8 mouse cellular contexts compared by ENCODE assay signal in the genomic region with DNA sequence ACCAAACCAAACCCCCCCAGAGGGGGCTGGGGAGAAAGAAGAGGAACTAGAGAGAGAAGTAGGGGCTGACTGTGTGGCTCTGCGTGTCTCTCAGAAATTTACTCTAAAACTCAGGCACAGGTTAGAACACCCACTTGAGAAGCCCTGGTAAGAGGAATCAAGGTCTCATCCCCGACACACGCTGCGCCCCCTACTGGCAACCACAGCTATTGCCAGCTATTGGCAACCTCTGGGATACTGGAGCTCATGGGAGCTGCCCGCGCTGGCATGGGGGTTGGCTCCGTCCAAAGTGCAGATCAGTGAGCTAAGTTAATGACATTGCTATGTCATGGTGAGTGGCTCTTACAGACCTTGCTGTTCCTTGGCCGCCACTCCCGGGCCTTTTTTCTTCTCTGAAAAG. TPM values are rescaled to one million over a fixed set of nuclear protein-coding genes. Genes with fewer than 3 reads are reported as not detected.
DNase-seq lines count a peak whose midpoint lies in the region; ATAC-seq and TF ChIP-seq lines count a peak whose summit lies in the region.
"Had no signal": no experiment of that assay in that cellular context is flagged by ENCODE, and none has a peak within 500 bp of the region (broad histone marks: within the 10 kb centered on the region; RNA-seq: fewer than 3 reads in every experiment).

No protein-coding gene starts in this region.

- no peaks in the 10 kb centered on the region for H3K4me1 ChIP-seq in midbrain, embryonic 10.5 days
- H3K4me1 ChIP-seq in midbrain, embryonic 13.5 days (replicated peaks), result no peaks in the 10 kb centered on the region
- H3K4me1 ChIP-seq in embryonic facial prominence, embryonic 11.5 days (ENCODE audit: control insufficient read depth, insufficient read depth, low read length), result no peaks in the 10 kb centered on the region
- no peaks in the 10 kb centered on the region for H3K4me1 ChIP-seq in lung, postnatal 0 days (ENCODE audit: insufficient read depth, low read depth, low read length)
- peaks cover 3% of the 10 kb centered on the region; the same call in 1 of the 2 replicates for H3K4me1 ChIP-seq in small intestine, adult 2 months (ENCODE audit: control insufficient read depth, insufficient read depth, insufficient read length, low read length)

- no peaks in the 10 kb centered on the region for H3K36me3 ChIP-seq in midbrain, embryonic 10.5 days
- H3K36me3 ChIP-seq in midbrain, embryonic 13.5 days, result no peaks in the 10 kb centered on the region
- H3K36me3 ChIP-seq in embryonic facial prominence, embryonic 11.5 days (replicated peaks; ENCODE audit: control insufficient read depth, insufficient read depth, low read depth, low read length), result no peaks in the 10 kb centered on the region
- H3K36me3 ChIP-seq in lung, postnatal 0 days (ENCODE audit: insufficient read depth, low read length), result no peaks in the 10 kb centered on the region
- H3K36me3 ChIP-seq in small intestine, adult 2 months (ENCODE audit: control insufficient read depth, insufficient read depth, low read length), result no peaks in the 10 kb centered on the region
- H3K36me3 ChIP-seq: neural tube, embryonic 12.5 days had no signal

- H3K9ac ChIP-seq in midbrain, embryonic 13.5 days (replicated peaks), result no peak overlapping the region
- H3K9ac ChIP-seq in embryonic facial prominence, embryonic 11.5 days (replicated peaks; ENCODE audit: low read length), result no peak overlapping the region
- H3K9ac ChIP-seq in lung, postnatal 0 days (replicated peaks; ENCODE audit: low read depth), result no peak overlapping the region
- H3K9ac ChIP-seq: neural tube, embryonic 12.5 days had no signal

- TF ChIP-seq CTCF in lung, postnatal 0 days (IDR thresholded peaks at IDR 0.05), result peak; percentile 66
- TF ChIP-seq CTCF in small intestine, adult 2 months (IDR thresholded peaks at IDR 0.05; ENCODE audit: extremely low read depth, insufficient read length, insufficient replicate concordance, low read depth, low read length), result peak; percentile 91; the same call in 1 of the 2 replicates

- no peak for TF ChIP-seq EP300 in lung, postnatal 0 days (IDR thresholded peaks at IDR 0.05)

- no peaks in the 10 kb centered on the region for H3K9me3 ChIP-seq in midbrain, embryonic 10.5 days (replicated peaks)
- no peaks in the 10 kb centered on the region for H3K9me3 ChIP-seq in midbrain, embryonic 13.5 days
- no peaks in the 10 kb centered on the region for H3K9me3 ChIP-seq in embryonic facial prominence, embryonic 11.5 days (replicated peaks; ENCODE audit: control insufficient read depth, low read length)
- no peaks in the 10 kb centered on the region for H3K9me3 ChIP-seq in lung, postnatal 0 days (ENCODE audit: low read length)
- H3K9me3 ChIP-seq: neural tube, embryonic 12.5 days had no signal

- no peak for ATAC-seq in midbrain, embryonic 13.5 days
- ATAC-seq in embryonic facial prominence, embryonic 11.5 days (replicated peaks; ENCODE audit: insufficient number of reproducible peaks, low FRiP score, low TSS enrichment, low read depth), result no peak
- ATAC-seq in lung, postnatal 0 days, result no peak

- no peak for TF ChIP-seq POLR2A in small intestine, adult 2 months (IDR thresholded peaks at IDR 0.05; ENCODE audit: low read depth, low read length)

- WGBS in midbrain, embryonic 10.5 days, result 41% methylated on average over 9 of the region's 9 CpGs
- 39% methylated on average over 9 of the region's 9 CpGs for WGBS in midbrain, embryonic 13.5 days
- 40% methylated on average over 8 of the region's 9 CpGs for WGBS in embryonic facial prominence, embryonic 11.5 days
- 31% methylated on average over 9 of the region's 9 CpGs for WGBS in lung, postnatal 0 days
- WGBS in small intestine, adult 2 months, result 18% methylated on average over 9 of the region's 9 CpGs

- no peak overlapping the region for H3K27ac ChIP-seq in midbrain, embryonic 10.5 days (replicated peaks)
- no peak overlapping the region for H3K27ac ChIP-seq in midbrain, embryonic 13.5 days
- H3K27ac ChIP-seq in embryonic facial prominence, embryonic 11.5 days (replicated peaks; ENCODE audit: low read depth, low read length), result no peak overlapping the region
- no peak overlapping the region for H3K27ac ChIP-seq in lung, postnatal 0 days (ENCODE audit: low read length)
- H3K27ac ChIP-seq in small intestine, adult 2 months (ENCODE audit: insufficient read depth, low read depth, low read length), result peak overlapping the region; percentile 16; the same call in 1 of the 2 replicates
- H3K27ac ChIP-seq: neural tube, embryonic 12.5 days had no signal

- no peak overlapping the region for H3K4me3 ChIP-seq in midbrain, embryonic 10.5 days
- H3K4me3 ChIP-seq in midbrain, embryonic 13.5 days (replicated peaks), result no peak overlapping the region
- no peak overlapping the region for H3K4me3 ChIP-seq in embryonic facial prominence, embryonic 11.5 days (ENCODE audit: low read depth, low read length)
- no peak overlapping the region for H3K4me3 ChIP-seq in lung, postnatal 0 days (ENCODE audit: low read depth, low read length)
- H3K4me3 ChIP-seq in small intestine, adult 2 months (ENCODE audit: low read depth, low read length), result no peak overlapping the region
- H3K4me3 ChIP-seq: neural tube, embryonic 12.5 days had no signal

- peak; percentile 44 for DNase-seq in midbrain, embryonic 10.5 days (ENCODE audit: low spot score)
- DNase-seq in adrenal gland, adult 8-10 months, result peak; percentile 14
- DNase-seq in embryonic facial prominence, embryonic 11.5 days (ENCODE audit: low spot score), result peak; percentile 62
- DNase-seq in kidney, postnatal 36 days, result peak; percentile 73 to 85
- DNase-seq in lung, postnatal 0 days (ENCODE audit: low spot score), result peak; percentile 14

- no peak overlapping the region for H3K4me2 ChIP-seq in midbrain, embryonic 13.5 days (replicated peaks)
- no peak overlapping the region for H3K4me2 ChIP-seq in embryonic facial prominence, embryonic 11.5 days (ENCODE audit: low read depth, low read length)
- H3K4me2 ChIP-seq in lung, postnatal 0 days (replicated peaks; ENCODE audit: low read depth, low read length), result no peak overlapping the region
- H3K4me2 ChIP-seq: neural tube, embryonic 12.5 days had no signal

- H3K27me3 ChIP-seq in midbrain, embryonic 10.5 days (ENCODE audit: low read depth, poor library complexity, severe bottlenecking), result no peaks in the 10 kb centered on the region
- no peaks in the 10 kb centered on the region for H3K27me3 ChIP-seq in midbrain, embryonic 13.5 days
- H3K27me3 ChIP-seq in embryonic facial prominence, embryonic 11.5 days (ENCODE audit: control insufficient read depth, insufficient read depth, low read length), result no peaks in the 10 kb centered on the region
- no peaks in the 10 kb centered on the region for H3K27me3 ChIP-seq in lung, postnatal 0 days (replicated peaks; ENCODE audit: insufficient read depth, low read length)
- no peaks in the 10 kb centered on the region for H3K27me3 ChIP-seq in small intestine, adult 2 months (ENCODE audit: control insufficient read depth, insufficient read depth, low read length)
- H3K27me3 ChIP-seq: neural tube, embryonic 12.5 days had no signal

RNA-seq across cellular contexts. Expression of gene Card11, which starts 37.4 kb away (rescaled TPM):
- polyA plus RNA-seq in midbrain, embryonic 10.5 days (2016; fragmentation: Nextera tagmentation; extraction: Ambion mirVana), result 0.07 and 0.10 TPM in 2 replicates
- polyA plus RNA-seq in midbrain, embryonic 13.5 days (2015; fragmentation: Nextera tagmentation; extraction: Ambion mirVana), result 0.07 TPM in 1 of 2 replicates, not detected in the other
- 1 to 10 TPM in 1 of 4 experiments, under 1 TPM in 3; 0.49 to 1.3 (median 0.85) TPM for total RNA-seq in adrenal gland, adult 8-10 months (2022)
- 0.25 TPM in 1 of 2 replicates, not detected in the other for polyA plus RNA-seq in embryonic facial prominence, embryonic 11.5 days (2014; fragmentation: Nextera tagmentation; extraction: Ambion mirVana)
- polyA plus RNA-seq in lung, postnatal 0 days (2015; fragmentation: Nextera tagmentation; extraction: Ambion mirVana), result 2.1 and 2.3 TPM in 2 replicates
- 9.3 and 17.1 TPM in 2 replicates for polyA plus RNA-seq in small intestine, adult 2 months (2012; rRNA removed)

Comparison
In these comparisons a context has a peak if more than half of its experiments do, and no peak if none do; other contexts are left out.
1. DNase-seq: peak in every context shown above with its lines; median percentile 79 in kidney, postnatal 36 days; 62 in embryonic facial prominence, embryonic 11.5 days; 44 in midbrain, embryonic 10.5 days; 14 in adrenal gland, adult 8-10 months; 14 in lung, postnatal 0 days.